Mouse (Mus musculus): ENCODE data around the gene Proser2. TPM values are rescaled to one million over a fixed set of nuclear protein-coding genes. Genes with fewer than 3 reads are reported as not detected.

The Proser2 gene
- polyA plus RNA-seq, 1 experiment from 2014 or later = 17.5 TPM

GRCm38 (mm10) chr2:6157635-6158034, 27.6 kb upstream of the Proser2 start:
- Histone ChIP-seq H3K9ac (no peak overlapping the region), H3K36me3 (no peaks in the 10 kb centered on the region), H3K27ac (no peak overlapping the region), H3K4me3 (no peak overlapping the region), H3K27me3 (no peaks in the 10 kb centered on the region), H3K4me1 (peaks cover 6% of the 10 kb centered on the region), H3K9me3 (no peaks in the 10 kb centered on the region), H3K4me2 (no peak overlapping the region)
- no peak for ATAC-seq (ENCODE audit: insufficient number of reproducible peaks, low FRiP score, low TSS enrichment, low read depth)
- WGBS = 73% methylated on average over 7 of the region's 7 CpGs

GRCm38 (mm10) chr2:6157208-6157607, 27.2 kb upstream of the Proser2 start:
- Histone ChIP-seq H3K4me3 (no peak overlapping the region), H3K4me2 (no peak overlapping the region), H3K9me3 (no peaks in the 10 kb centered on the region), H3K9ac (no peak overlapping the region), H3K27me3 (no peaks in the 10 kb centered on the region), H3K4me1 (0 out of 2 replicates have a peak, but pooled peaks cover 3% of the 10 kb centered on the region), H3K27ac (no peak overlapping the region), H3K36me3 (no peaks in the 10 kb centered on the region)
- 88% methylated on average over 4 of the region's 4 CpGs for WGBS
- no peak for ATAC-seq (ENCODE audit: insufficient number of reproducible peaks, low FRiP score, low TSS enrichment, low read depth)

GRCm38 (mm10) chr2:6149801-6150200, 19.8 kb upstream of the Proser2 start:
- ATAC-seq (ENCODE audit: insufficient number of reproducible peaks, low FRiP score, low TSS enrichment, low read depth) = no peak

GRCm38 (mm10) chr2:6146901-6147300, 16.9 kb upstream of the Proser2 start:
- Histone ChIP-seq H3K9ac (no peak overlapping the region), H3K9me3 (no peaks in the 10 kb centered on the region), H3K27me3 (no peaks in the 10 kb centered on the region), H3K36me3 (no peaks in the 10 kb centered on the region), H3K27ac (no peak overlapping the region), H3K4me2 (no peak overlapping the region), H3K4me1 (no peaks in the 10 kb centered on the region), H3K4me3 (no peak overlapping the region)
- WGBS = 88% methylated on average over 7 of the region's 7 CpGs
- ATAC-seq (ENCODE audit: insufficient number of reproducible peaks, low FRiP score, low TSS enrichment, low read depth) = no peak

More at GRCm38 (mm10) chr2:6149801-6150200, 19.8 kb upstream of the Proser2 start:
- Histone ChIP-seq H3K4me1 (no peaks in the 10 kb centered on the region), H3K27me3 (no peaks in the 10 kb centered on the region), H3K27ac (no peak overlapping the region), H3K9ac (no peak overlapping the region), H3K36me3 (no peaks in the 10 kb centered on the region), H3K4me2 (no peak overlapping the region), H3K9me3 (no peaks in the 10 kb centered on the region), H3K4me3 (no peak overlapping the region)
- 83% methylated on average over 5 of the region's 5 CpGs for WGBS

- Histone ChIP-seq H3K4me1 (no peaks in the 10 kb centered on the region), H3K36me3 (no peaks in the 10 kb centered on the region), H3K9me3 (no peaks in the 10 kb centered on the region), H3K9ac (no peak overlapping the region), H3K27ac (no peak overlapping the region), H3K27me3 (no peaks in the 10 kb centered on the region), H3K4me2 (no peak overlapping the region), H3K4me3 (no peak overlapping the region)
- 93% methylated on average over 4 of the region's 4 CpGs for WGBS
- no peak for ATAC-seq (ENCODE audit: insufficient number of reproducible peaks, low FRiP score, low TSS enrichment, low read depth)
Measured at GRCm38 (mm10) chr2:6146257-6146656, 16.2 kb upstream of the Proser2 start.

- no peak overlapping the region for H3K4me2 ChIP-seq
Measured at GRCm38 (mm10) chr2:6145611-6146010, 15.6 kb upstream of the Proser2 start.

GRCm38 (mm10) chr2:6142915-6143654, 13.1 kb upstream of the Proser2 start:
- Histone ChIP-seq H3K4me2 (no peak overlapping the region), H3K9ac (no peak overlapping the region), H3K9me3 (no peaks in the 10 kb centered on the region), H3K4me1 (no peaks in the 10 kb centered on the region), H3K27me3 (no peaks in the 10 kb centered on the region), H3K4me3 (no peak overlapping the region), H3K27ac (no peak overlapping the region), H3K36me3 (no peaks in the 10 kb centered on the region)
- no peak for ATAC-seq (ENCODE audit: insufficient number of reproducible peaks, low FRiP score, low TSS enrichment, low read depth)
- 57% methylated on average over 16 of the region's 16 CpGs for WGBS

More at GRCm38 (mm10) chr2:6145611-6146010, 15.6 kb upstream of the Proser2 start:
- no peaks in the 10 kb centered on the region for H3K4me1 ChIP-seq
- WGBS = 70% methylated on average over 10 of the region's 10 CpGs
- ATAC-seq (ENCODE audit: insufficient number of reproducible peaks, low FRiP score, low TSS enrichment, low read depth) = no peak
- no peaks in the 10 kb centered on the region for H3K9me3 ChIP-seq
- H3K4me3 ChIP-seq = no peak overlapping the region
- H3K27ac ChIP-seq = no peak overlapping the region
- no peaks in the 10 kb centered on the region for H3K27me3 ChIP-seq
- no peaks in the 10 kb centered on the region for H3K36me3 ChIP-seq
- no peak overlapping the region for H3K9ac ChIP-seq

DNA sequence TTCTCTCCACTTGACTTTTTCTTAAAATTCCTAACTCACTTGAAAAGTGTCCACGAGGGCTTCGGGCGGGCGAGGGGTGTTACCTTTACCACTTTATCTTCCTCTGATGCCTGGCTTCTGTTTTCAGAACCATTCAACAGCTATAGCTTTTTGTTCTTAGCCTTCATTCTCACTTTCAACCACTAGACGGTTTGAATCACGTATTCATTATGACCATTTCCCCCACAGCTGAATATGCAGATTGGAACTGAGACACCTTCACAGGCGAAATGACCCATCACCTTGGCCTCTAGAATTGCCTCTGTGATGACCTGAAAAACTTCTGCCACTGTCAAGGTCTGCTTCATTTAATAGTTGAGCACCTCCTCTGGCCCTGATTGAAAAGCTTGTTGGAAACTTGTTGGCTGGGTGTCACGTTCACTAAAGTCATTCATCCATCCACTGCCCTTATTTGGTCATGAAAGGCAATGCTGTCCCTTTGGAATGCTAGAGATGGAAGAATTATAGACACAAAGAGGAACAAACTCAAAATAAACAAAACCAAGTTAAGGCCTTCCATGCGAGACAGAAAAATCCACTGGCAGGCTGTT, 10.7 kb upstream of the Proser2 start:
- Histone ChIP-seq H3K4me1 (no peaks in the 10 kb centered on the region), H3K4me3 (no peak overlapping the region), H3K9ac (no peak overlapping the region), H3K27ac (no peak overlapping the region), H3K4me2 (no peak overlapping the region), H3K27me3 (no peaks in the 10 kb centered on the region), H3K36me3 (no peaks in the 10 kb centered on the region), H3K9me3 (no peaks in the 10 kb centered on the region)
- 86% methylated on average over 9 of the region's 9 CpGs for WGBS
- no peak for ATAC-seq (ENCODE audit: insufficient number of reproducible peaks, low FRiP score, low TSS enrichment, low read depth)

DNA sequence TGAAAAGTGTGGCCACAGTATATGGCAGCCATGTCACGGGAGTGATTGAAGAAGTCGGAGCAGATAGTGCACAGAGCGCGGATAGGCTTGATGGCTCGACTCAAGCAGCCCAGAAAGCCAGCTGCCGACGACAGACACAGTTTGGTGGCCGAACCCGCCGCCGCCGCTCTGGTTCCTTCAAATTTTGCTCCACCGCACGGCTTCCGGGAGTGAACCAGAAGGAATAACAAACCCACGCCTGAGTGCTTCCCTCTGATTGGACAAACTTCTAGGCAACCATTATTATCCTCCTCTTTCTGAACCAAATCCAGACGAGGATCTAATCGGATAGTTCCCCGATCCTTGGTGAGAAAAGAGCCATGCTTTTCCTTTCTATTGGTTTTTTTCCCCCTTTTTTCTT, 3.9 kb upstream of the Proser2 start:
- no peak overlapping the region for H3K9ac ChIP-seq
- no peaks in the 10 kb centered on the region for H3K4me1 ChIP-seq
- H3K27me3 ChIP-seq = peaks cover 4% of the 10 kb centered on the region; the same call in 1 of the 2 replicates
- H3K36me3 ChIP-seq = no peaks in the 10 kb centered on the region
- WGBS = 89% methylated on average over 19 of the region's 19 CpGs
- no peak overlapping the region for H3K4me3 ChIP-seq
- no peak overlapping the region for H3K27ac ChIP-seq
- no peak overlapping the region for H3K4me2 ChIP-seq
- H3K9me3 ChIP-seq = no peaks in the 10 kb centered on the region
- no peak for ATAC-seq (ENCODE audit: insufficient number of reproducible peaks, low FRiP score, low TSS enrichment, low read depth)

DNA sequence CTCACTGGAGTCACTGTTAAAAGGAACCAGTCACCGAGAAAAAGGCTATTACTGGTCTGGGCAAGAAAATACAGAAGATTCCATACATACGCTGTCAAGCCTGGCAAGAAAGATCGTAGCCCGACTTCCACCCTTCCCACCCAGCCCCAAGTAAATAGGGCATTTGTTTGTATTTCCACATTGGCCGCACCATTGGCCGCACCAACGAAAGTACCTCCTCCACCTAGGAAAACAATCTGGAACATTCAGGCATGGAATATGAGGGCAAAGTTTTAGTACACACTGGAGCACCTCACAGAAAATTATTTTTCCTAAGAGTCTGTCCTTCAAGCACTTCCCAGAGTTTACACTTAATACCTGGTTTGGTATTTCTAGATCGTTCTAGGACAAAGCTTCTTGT, 1.1 kb downstream of the Proser2 start:
- Histone ChIP-seq H3K27ac (0 out of 2 replicates have a peak overlapping the region, but pooled peaks have one; percentile 8), H3K27me3 (peaks cover 13% of the 10 kb centered on the region), H3K4me3 (peak overlapping the region; percentile 75), H3K9ac (no peak overlapping the region), H3K36me3 (no peaks in the 10 kb centered on the region), H3K9me3 (no peaks in the 10 kb centered on the region), H3K4me1 (0 out of 2 replicates have a peak, but pooled peaks cover 5% of the 10 kb centered on the region), H3K4me2 (peak overlapping the region; percentile 86)
- ATAC-seq (ENCODE audit: insufficient number of reproducible peaks, low FRiP score, low TSS enrichment, low read depth) = no peak
- 41% methylated on average over 8 of the region's 8 CpGs for WGBS

GRCm38 (mm10) chr2:6128136-6128805, 1.7 kb downstream of the Proser2 start:
- Histone ChIP-seq H3K4me2 (peak overlapping the region; percentile 19; the same call in 1 of the 2 replicates), H3K27me3 (peaks cover 13% of the 10 kb centered on the region), H3K9me3 (no peaks in the 10 kb centered on the region), H3K27ac (no peak overlapping the region), H3K36me3 (no peaks in the 10 kb centered on the region), H3K4me1 (0 out of 2 replicates have a peak, but pooled peaks cover 5% of the 10 kb centered on the region), H3K4me3 (peak overlapping the region; percentile 75), H3K9ac (no peak overlapping the region)
- WGBS = 78% methylated on average over 11 of the region's 11 CpGs
- ATAC-seq (ENCODE audit: insufficient number of reproducible peaks, low FRiP score, low TSS enrichment, low read depth) = no peak

- H3K4me2 ChIP-seq = no peak overlapping the region
- H3K4me1 ChIP-seq = no peaks in the 10 kb centered on the region
- no peak overlapping the region for H3K9ac ChIP-seq
- no peak overlapping the region for H3K27ac ChIP-seq
- 81% methylated on average over 7 of the region's 7 CpGs for WGBS
- no peaks in the 10 kb centered on the region for H3K36me3 ChIP-seq
- no peak overlapping the region for H3K4me3 ChIP-seq
- H3K27me3 ChIP-seq = peaks cover 3% of the 10 kb centered on the region; the same call in 1 of the 2 replicates
- no peak for ATAC-seq (ENCODE audit: insufficient number of reproducible peaks, low FRiP score, low TSS enrichment, low read depth)
- H3K9me3 ChIP-seq = no peaks in the 10 kb centered on the region
Measured at GRCm38 (mm10) chr2:6123046-6123445, 7.0 kb downstream of the Proser2 start.
